Mouse (Mus musculus) brain, embryonic 14.5 days (tissue): ENCODE results near the gene Pigs. TPM values are rescaled to one million over a fixed set of nuclear protein-coding genes. Genes with fewer than 3 reads are reported as not detected.

Experiments used
- DNase-seq: peaks from one replicate; pipeline ENCODE4 v3.0.0-alpha.2; 2011; ENCODE audit warnings: low read depth
- CTCF ChIP-seq: fragments of 200-500 bp; IDR thresholded peaks from 2 replicates; pipeline ENCODE4 v1.5.1; 2012; ENCODE audit warnings: inconsistent platforms, mild to moderate bottlenecking, moderate library complexity, borderline replicate concordance; ENCODE audit not compliant: insufficient read depth, insufficient read length; ENCODE audit errors: extremely low read depth
- POLR2A ChIP-seq: fragments of 200-500 bp; IDR thresholded peaks from 2 replicates; pipeline ENCODE4 v1.6.1; 2012; ENCODE audit warnings: mild to moderate bottlenecking, inconsistent platforms, borderline replicate concordance; ENCODE audit not compliant: poor library complexity, insufficient read depth, insufficient read length, severe bottlenecking; ENCODE audit errors: extremely low read depth
- polyA plus RNA-seq: library from polyadenylated mRNA; depleted of rRNA; stranded (reverse); fragments of >200 nt; gene quantifications from 2 replicates; pipeline ENCODE4 v1.2.3, GENCODE M21; 2012; rRNA removed

Pigs gene
- polyA plus RNA-seq, 1 experiment: 75.3 TPM

DNA sequence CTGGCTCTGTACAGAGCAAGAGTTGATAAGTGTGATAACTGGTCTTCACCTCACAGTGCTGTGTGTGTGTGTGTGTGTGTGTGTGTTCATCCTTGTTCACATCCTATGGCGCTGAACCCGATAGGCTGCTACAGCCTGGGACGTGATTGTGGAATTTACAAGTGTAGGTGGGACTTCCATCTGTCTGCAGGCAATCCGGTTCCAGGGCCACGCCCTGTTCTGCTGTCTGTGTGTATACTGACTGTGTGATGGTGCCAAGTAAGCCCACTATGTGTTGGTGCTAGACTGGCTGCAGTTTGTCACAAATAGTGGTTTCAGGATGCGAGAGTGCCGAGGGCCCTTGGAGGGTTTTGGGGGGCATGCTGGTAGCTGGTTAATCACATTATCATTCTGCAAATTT lies 54.1 kb downstream of the Pigs start:
- no peak for TF ChIP-seq POLR2A
- no peak for TF ChIP-seq CTCF
- no peak for DNase-seq

DNA sequence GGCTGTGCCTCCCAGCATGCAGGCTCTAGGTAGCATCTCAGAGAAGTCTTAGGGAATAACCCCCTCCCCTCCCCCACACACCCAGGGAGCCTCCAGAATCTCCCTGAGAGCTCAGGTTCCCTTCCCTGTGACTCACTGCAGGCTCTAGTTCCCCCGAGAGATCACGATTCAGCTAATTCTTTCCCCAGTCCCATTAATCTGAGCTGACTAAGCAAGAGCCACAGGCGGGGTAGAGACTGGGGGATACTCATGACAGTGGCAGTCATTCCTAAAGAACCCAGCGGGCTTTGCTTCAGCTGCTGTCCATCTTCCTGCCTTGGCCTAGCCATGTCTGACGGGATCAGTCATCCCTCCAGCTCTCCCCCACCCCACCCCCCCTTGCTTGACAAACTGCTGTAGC lies 54.5 kb downstream of the Pigs start:
- no peak for DNase-seq
- TF ChIP-seq CTCF (no peak), POLR2A (no peak)

DNA sequence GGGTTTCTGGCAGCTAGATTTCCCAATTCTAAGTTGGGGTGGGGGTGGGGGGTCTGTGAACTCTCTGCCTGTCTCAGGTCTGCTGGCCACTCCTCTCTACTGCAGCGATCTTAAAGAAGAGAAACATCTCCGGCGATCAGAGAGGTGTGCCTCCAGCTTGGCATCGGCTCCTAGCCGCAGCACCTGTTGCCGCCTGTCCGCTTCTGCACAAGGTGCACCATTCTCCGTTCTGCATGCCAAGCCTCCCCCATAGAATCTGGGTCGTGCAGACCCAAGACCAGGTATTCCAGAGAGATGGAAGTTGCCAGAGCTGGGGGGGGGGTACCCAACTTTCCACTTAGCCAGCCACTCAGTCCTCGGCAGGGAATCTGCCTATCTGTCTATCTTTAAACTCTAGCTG lies 57.6 kb downstream of the Pigs start:
- no peak for DNase-seq
- TF ChIP-seq POLR2A (no peak), CTCF (no peak)

DNA sequence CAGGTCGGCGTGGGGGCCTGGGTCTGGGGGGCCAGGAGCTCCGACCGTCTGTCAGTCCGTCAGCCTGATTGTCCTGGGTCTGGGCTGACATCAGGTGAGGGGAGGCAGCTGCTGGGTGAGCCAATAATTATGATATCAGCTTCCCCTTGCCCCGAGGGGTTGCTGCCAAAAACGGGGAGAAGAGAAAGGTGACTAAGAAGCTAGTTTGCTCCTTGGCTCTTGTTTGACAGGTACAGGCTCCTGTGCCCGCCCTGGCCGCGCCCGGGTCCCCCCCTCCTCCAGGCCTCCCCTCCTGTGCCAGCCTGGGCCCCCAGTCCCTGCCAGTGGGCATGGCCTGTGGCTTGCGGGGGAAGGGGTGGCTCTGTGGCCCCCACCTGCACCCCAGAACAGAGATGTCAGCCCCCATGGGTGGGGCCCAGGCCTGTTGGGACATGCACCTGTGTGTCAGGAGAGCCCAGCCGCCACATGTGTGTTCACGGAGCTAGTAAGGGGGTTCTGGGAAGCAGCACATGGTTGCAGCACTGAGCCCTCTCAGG lies 58.4 kb downstream of the Pigs start, which contains the start of gene Foxn1:
TSS of gene Foxn1 (minus strand) at position 51 of the 536 bp plus-strand sequence.
- no peak for DNase-seq
- TF ChIP-seq POLR2A (no peak), CTCF (no peak)

Other genes starting within 250 kb of the Pigs start
- gene Eral1, start 248.0 kb upstream of the Pigs start, polyA plus RNA-seq: 31.5 and 40.6 TPM in 2 replicates
- gene Fam222b, start 233.8 kb upstream of the Pigs start, polyA plus RNA-seq: 19.8 and 36.5 TPM in 2 replicates
- gene Traf4, start 162.8 kb upstream of the Pigs start, polyA plus RNA-seq: 204 and 250 TPM in 2 replicates
- 8.1 and 13.8 TPM in 2 replicates for gene Nek8, start 151.7 kb upstream of the Pigs start, polyA plus RNA-seq
- 13.1 and 15.4 TPM in 2 replicates for gene Tlcd1, start 151.7 kb upstream of the Pigs start, polyA plus RNA-seq
- 1,462 and 1,587 TPM in 2 replicates for gene Rpl23a, start 144.8 kb upstream of the Pigs start, polyA plus RNA-seq
- gene Rab34, start 140.0 kb upstream of the Pigs start, polyA plus RNA-seq: 67.6 and 98.9 TPM in 2 replicates
- gene Proca1, start 135.0 kb upstream of the Pigs start, polyA plus RNA-seq: 0.43 and 1.0 TPM in 2 replicates
- gene Sdf2, start 82.7 kb upstream of the Pigs start, polyA plus RNA-seq: 109 and 130 TPM in 2 replicates
- 17.3 and 39.5 TPM in 2 replicates for gene Supt6, start 82.4 kb upstream of the Pigs start, polyA plus RNA-seq
- gene 2610507B11Rik, start 66.7 kb upstream of the Pigs start, polyA plus RNA-seq: 60.9 and 71.2 TPM in 2 replicates
- gene BC030499, start 37.6 kb upstream of the Pigs start, polyA plus RNA-seq: 0.49 and 0.72 TPM in 2 replicates
- 22.0 and 42.0 TPM in 2 replicates for gene Spag5, start 26.9 kb upstream of the Pigs start, polyA plus RNA-seq
- 126 and 134 TPM in 2 replicates for gene Aldoc, start 5.4 kb upstream of the Pigs start, polyA plus RNA-seq
- 137 and 174 TPM in 2 replicates for gene Unc119, start 15.1 kb downstream of the Pigs start, polyA plus RNA-seq
- gene Foxn1, start 58.1 kb downstream of the Pigs start, polyA plus RNA-seq: 0.03 TPM in 2 replicates
- not detected in 2 replicates for gene Slc13a2, start 93.8 kb downstream of the Pigs start, polyA plus RNA-seq
- gene Slc46a1, start 137.3 kb downstream of the Pigs start, polyA plus RNA-seq: 15.1 and 15.5 TPM in 2 replicates
- gene Sarm1, start 169.3 kb downstream of the Pigs start, polyA plus RNA-seq: 43.3 and 53.5 TPM in 2 replicates
- gene Vtn, start 170.7 kb downstream of the Pigs start, polyA plus RNA-seq: 68.0 and 125 TPM in 2 replicates
- 0.15 and 0.32 TPM in 2 replicates for gene Sebox, start 175.0 kb downstream of the Pigs start, polyA plus RNA-seq
- gene Tmem199, start 183.8 kb downstream of the Pigs start, polyA plus RNA-seq: 49.9 and 65.5 TPM in 2 replicates
- gene Poldip2, start 183.8 kb downstream of the Pigs start, polyA plus RNA-seq: 106 and 117 TPM in 2 replicates
- 47.2 and 55.3 TPM in 2 replicates for gene Tnfaip1, start 207.9 kb downstream of the Pigs start, polyA plus RNA-seq
- 69.7 and 79.3 TPM in 2 replicates for gene Ift20, start 207.9 kb downstream of the Pigs start, polyA plus RNA-seq
- 15.2 and 16.6 TPM in 2 replicates for gene Tmem97, start 222.4 kb downstream of the Pigs start, polyA plus RNA-seq